Mouse (Mus musculus) right cerebral cortex, postnatal 14 days (tissue): Measurements from ENCODE around the gene D1Pas1.

ENCODE experiments used
- DNase-seq: peaks from one replicate; pipeline ENCODE4 v3.0.0; 2022

The D1Pas1 gene

GRCm38 (mm10) chr1:186988822-186989221 lies 21.6 kb downstream of the D1Pas1 start:
- DNase-seq = no peak

GRCm38 (mm10) chr1:186991473-186991872 lies 24.3 kb downstream of the D1Pas1 start:
- DNase-seq = no peak

- no peak for DNase-seq
Measured at GRCm38 (mm10) chr1:186992113-186992512, 24.9 kb downstream of the D1Pas1 start.

- DNase-seq = no peak
Measured at GRCm38 (mm10) chr1:186997596-186998304, 30.5 kb downstream of the D1Pas1 start.

- no peak for DNase-seq
Measured at GRCm38 (mm10) chr1:187003441-187003861, 36.2 kb downstream of the D1Pas1 start.

GRCm38 (mm10) chr1:187004306-187004705 lies 37.1 kb downstream of the D1Pas1 start:
- DNase-seq = no peak

GRCm38 (mm10) chr1:187006227-187006925 lies 39.2 kb downstream of the D1Pas1 start:
- no peak for DNase-seq

GRCm38 (mm10) chr1:187008236-187008635 lies 41.0 kb downstream of the D1Pas1 start:
- DNase-seq = no peak

GRCm38 (mm10) chr1:187010071-187010470 lies 42.9 kb downstream of the D1Pas1 start:
- no peak for DNase-seq

- no peak for DNase-seq
Measured at GRCm38 (mm10) chr1:187011601-187012000, 44.4 kb downstream of the D1Pas1 start.

GRCm38 (mm10) chr1:187014141-187014540 lies 46.9 kb downstream of the D1Pas1 start:
- DNase-seq = no peak

GRCm38 (mm10) chr1:187015673-187016072 lies 48.5 kb downstream of the D1Pas1 start:
- DNase-seq = no peak

GRCm38 (mm10) chr1:187016116-187016515 lies 48.9 kb downstream of the D1Pas1 start:
- DNase-seq = no peak

- no peak for DNase-seq
Measured at GRCm38 (mm10) chr1:187020011-187020410, 52.8 kb downstream of the D1Pas1 start.
